Mouse (Mus musculus) stomach, embryonic 16.5 days (tissue): ENCODE data around the gene Sod1. TPM values are rescaled to one million over a fixed set of nuclear protein-coding genes. Genes with fewer than 3 reads are reported as not detected.
"Not testable (repeated sequence)": the region's sequence is repeated elsewhere in the genome, so short reads cannot be mapped to it uniquely, and the experiment has no call there.

Experiments
- ATAC-seq: fragments of 200-750 bp; cut with Nextera tagmentation; 2 replicates; pipeline ENCODE4 v1.8.0; 2017; ENCODE audit warnings: moderate number of reproducible peaks, moderate TSS enrichment; ENCODE audit not compliant: insufficient read depth, low FRiP score
- H3K27ac ChIP-seq: fragments of 300-500 bp; sonication (generic); 2 replicates; pipeline ENCODE4 v1.5.1; 2014; ENCODE audit warnings: low read length
- H3K27me3 ChIP-seq: fragments of 300-500 bp; sonication (generic); 2 replicates; pipeline ENCODE4 v1.6.1; 2014; ENCODE audit warnings: low read length, control low read depth, mixed read lengths; ENCODE audit not compliant: control insufficient read depth, insufficient read depth
- H3K36me3 ChIP-seq: fragments of 300-500 bp; sonication (generic); 2 replicates; pipeline ENCODE4 v1.6.1; 2014; ENCODE audit warnings: low read length; ENCODE audit not compliant: control insufficient read depth, insufficient read depth
- H3K4me1 ChIP-seq: fragments of 300-500 bp; sonication (generic); 2 replicates; pipeline ENCODE4 v1.6.1; 2014; ENCODE audit warnings: low read length, control low read depth, mixed read lengths; ENCODE audit not compliant: control insufficient read depth, insufficient read depth
- H3K4me2 ChIP-seq: fragments of 300-500 bp; sonication (generic); 2 replicates; pipeline ENCODE4 v1.6.1; 2014; ENCODE audit warnings: low read depth, low read length, mixed read lengths
- H3K4me3 ChIP-seq: fragments of 300-500 bp; sonication (generic); replicated peaks from 2 replicates; pipeline ENCODE4 v1.5.1; 2014; ENCODE audit warnings: mild to moderate bottlenecking, low read length
- H3K9ac ChIP-seq: fragments of 300-500 bp; sonication (generic); 2 replicates; pipeline ENCODE4 v1.6.1; 2014; ENCODE audit warnings: low read length
- H3K9me3 ChIP-seq: fragments of 300-500 bp; sonication (generic); replicated peaks from 2 replicates; pipeline ENCODE4 v1.6.1; 2016; ENCODE audit warnings: low read length, control low read depth; ENCODE audit not compliant: control insufficient read depth
- WGBS: fragments of 180-500 bp; shearing (Covaris S2); extraction: QIAGEN DNeasy Blood & Tissue Kit; methylation state at CpG from one replicate; pipeline ENCODE4 v1.1.7; 2014; 5-methylcytosine and 5-hydroxymethylcytosine counted together
- polyA plus RNA-seq: library from polyadenylated mRNA; unstranded; fragments of >200 nt; fragmentation: Nextera tagmentation; extraction: Ambion mirVana; gene quantifications from 2 replicates; pipeline ENCODE4 v1.2.1, GENCODE M21; 2015

Gene Sod1
- polyA plus RNA-seq, 1 experiment from 2014 or later, result 1,059 TPM

- WGBS, result 40% methylated on average over 3 of the region's 3 CpGs
- Histone ChIP-seq H3K27ac (peak overlapping the region; percentile 52; the same call in 1 of the 2 replicates), H3K4me2 (no peak overlapping the region), H3K4me1 (peaks cover 5% of the 10 kb centered on the region), H3K9ac (no peak overlapping the region), H3K9me3 (no peaks in the 10 kb centered on the region), H3K36me3 (no peaks in the 10 kb centered on the region), H3K4me3 (no peak overlapping the region), H3K27me3 (no peaks in the 10 kb centered on the region)
- no peak for ATAC-seq
Observed at GRCm38 (mm10) chr16:90217356-90217755, 3.2 kb upstream of the Sod1 start.

GRCm38 (mm10) chr16:90217926-90218325 is 2.6 kb upstream of the Sod1 start:
- no peak overlapping the region for H3K4me2 ChIP-seq
- 59% methylated on average over 4 of the region's 4 CpGs for WGBS
- no peaks in the 10 kb centered on the region for H3K27me3 ChIP-seq
- no peaks in the 10 kb centered on the region for H3K36me3 ChIP-seq
- H3K4me3 ChIP-seq, result no peak overlapping the region
- H3K27ac ChIP-seq, result no peak overlapping the region; the same call in 1 of the 2 replicates
- no peak for ATAC-seq
- H3K4me1 ChIP-seq, result peaks cover 11% of the 10 kb centered on the region
- H3K9ac ChIP-seq, result no peak overlapping the region
- no peaks in the 10 kb centered on the region for H3K9me3 ChIP-seq

GRCm38 (mm10) chr16:90219445-90219844 is 1.1 kb upstream of the Sod1 start:
- H3K27ac ChIP-seq, H3K9ac ChIP-seq, H3K9me3 ChIP-seq, ATAC-seq, H3K36me3 ChIP-seq, H3K4me2 ChIP-seq, H3K27me3 ChIP-seq, H3K4me3 ChIP-seq: not testable (repeated sequence)
- H3K4me1 ChIP-seq, result peaks cover 12% of the 10 kb centered on the region
- WGBS, result 66% methylated on average over 4 of the region's 4 CpGs

- under 1% methylated on average over 48 of the region's 52 CpGs for WGBS
Observed at GRCm38 (mm10) chr16:90220892-90221431, 408 bp downstream of the Sod1 start.

GRCm38 (mm10) chr16:90221441-90222070 is 1.0 kb downstream of the Sod1 start:
- H3K27me3 ChIP-seq, result no peaks in the 10 kb centered on the region
- WGBS, result 2% methylated on average over 20 of the region's 20 CpGs
- H3K4me1 ChIP-seq, result peaks cover 12% of the 10 kb centered on the region
- peak overlapping the region; percentile 82 for H3K4me3 ChIP-seq
- peak overlapping the region; percentile 91 for H3K9ac ChIP-seq
- no peak for ATAC-seq
- H3K36me3 ChIP-seq, result peaks cover 24% of the 10 kb centered on the region
- no peaks in the 10 kb centered on the region for H3K9me3 ChIP-seq
- H3K4me2 ChIP-seq, result peak overlapping the region; percentile 84
- peak overlapping the region; percentile 94; the same call in 1 of the 2 replicates for H3K27ac ChIP-seq

More at GRCm38 (mm10) chr16:90220892-90221431, 408 bp downstream of the Sod1 start:
- peak overlapping the region; percentile 82 for H3K4me3 ChIP-seq
- H3K36me3 ChIP-seq, result peaks cover 21% of the 10 kb centered on the region
- peak overlapping the region; percentile 91 for H3K9ac ChIP-seq
- H3K9me3 ChIP-seq, result no peaks in the 10 kb centered on the region
- no peaks in the 10 kb centered on the region for H3K27me3 ChIP-seq
- peak; percentile 79 for ATAC-seq
- peak overlapping the region; percentile 94 for H3K27ac ChIP-seq
- peaks cover 12% of the 10 kb centered on the region for H3K4me1 ChIP-seq
- H3K4me2 ChIP-seq, result peak overlapping the region; percentile 84

- H3K4me1 ChIP-seq, result no peaks in the 10 kb centered on the region
- no peak overlapping the region for H3K27ac ChIP-seq
- 89% methylated on average over 6 of the region's 6 CpGs for WGBS
- H3K4me2 ChIP-seq, result no peak overlapping the region
- no peak overlapping the region for H3K4me3 ChIP-seq
- H3K9me3 ChIP-seq, result no peaks in the 10 kb centered on the region
- peaks cover 17% of the 10 kb centered on the region for H3K36me3 ChIP-seq
- H3K9ac ChIP-seq, result no peak overlapping the region
- ATAC-seq, result no peak
- no peaks in the 10 kb centered on the region for H3K27me3 ChIP-seq
Observed at GRCm38 (mm10) chr16:90229897-90230296, 9.3 kb downstream of the Sod1 start.

GRCm38 (mm10) chr16:90231302-90231701 is 10.7 kb downstream of the Sod1 start:
- WGBS, result 88% methylated on average over 7 of the region's 7 CpGs
- Histone ChIP-seq H3K4me1 (no peaks in the 10 kb centered on the region), H3K9ac (no peak overlapping the region), H3K9me3 (no peaks in the 10 kb centered on the region), H3K36me3 (peaks cover 3% of the 10 kb centered on the region; the same call in 1 of the 2 replicates), H3K27ac (no peak overlapping the region), H3K4me2 (no peak overlapping the region), H3K27me3 (no peaks in the 10 kb centered on the region), H3K4me3 (no peak overlapping the region)
- no peak for ATAC-seq

GRCm38 (mm10) chr16:90233702-90234101 is 13.1 kb downstream of the Sod1 start:
- Histone ChIP-seq H3K27me3 (no peaks in the 10 kb centered on the region), H3K9ac (no peak overlapping the region), H3K27ac (no peak overlapping the region), H3K4me1 (no peaks in the 10 kb centered on the region), H3K36me3 (peaks cover 3% of the 10 kb centered on the region; the same call in 1 of the 2 replicates), H3K9me3 (no peaks in the 10 kb centered on the region), H3K4me3 (no peak overlapping the region), H3K4me2 (no peak overlapping the region)
- ATAC-seq, result no peak
- WGBS, result 93% methylated on average over 10 of the region's 10 CpGs

GRCm38 (mm10) chr16:90234617-90235016 is 14.1 kb downstream of the Sod1 start:
- Histone ChIP-seq H3K9ac (no peak overlapping the region), H3K4me3 (no peak overlapping the region), H3K4me2 (no peak overlapping the region), H3K9me3 (no peaks in the 10 kb centered on the region), H3K27ac (no peak overlapping the region), H3K27me3 (no peaks in the 10 kb centered on the region), H3K36me3 (peaks cover 3% of the 10 kb centered on the region; the same call in 1 of the 2 replicates), H3K4me1 (no peaks in the 10 kb centered on the region)
- no peak for ATAC-seq
- 65% methylated on average over 6 of the region's 6 CpGs for WGBS
